ENCODE assay signal across 23 mouse cellular contexts in genomic region chr3:113756773-113757172, GRCm38 (mm10).
"Had no signal": no experiment of that assay in that cellular context is flagged by ENCODE, and none has a peak within 500 bp of the region (broad histone marks: within the 10 kb centered on the region; RNA-seq: fewer than 3 reads in every experiment).

No protein-coding gene starts in this region.

- H3K9ac ChIP-seq: limb, embryonic 13.5 days; liver, embryonic 12.5 days; liver, embryonic 15.5 days; midbrain, embryonic 12.5 days; midbrain, embryonic 15.5 days; neural tube, embryonic 12.5 days; neural tube, embryonic 15.5 days had no signal

- H3K9me3 ChIP-seq: limb, embryonic 10.5 days; limb, embryonic 13.5 days; liver, embryonic 12.5 days; liver, embryonic 15.5 days; midbrain, embryonic 12.5 days; midbrain, embryonic 15.5 days; neural tube, embryonic 12.5 days; neural tube, embryonic 15.5 days had no signal

- H3K4me2 ChIP-seq: limb, embryonic 13.5 days; liver, embryonic 12.5 days; liver, embryonic 15.5 days; midbrain, embryonic 12.5 days; midbrain, embryonic 15.5 days; neural tube, embryonic 12.5 days; neural tube, embryonic 15.5 days had no signal

- H3K27ac ChIP-seq: kidney, postnatal 0 days; layer of hippocampus, adult 2 months; limb, embryonic 10.5 days; limb, embryonic 13.5 days; liver, embryonic 12.5 days; liver, embryonic 15.5 days; macrophage; midbrain, embryonic 12.5 days; midbrain, embryonic 15.5 days; neural tube, embryonic 12.5 days; neural tube, embryonic 15.5 days; stomach, postnatal 0 days had no signal

- H3K27me3 ChIP-seq: limb, embryonic 13.5 days; liver, embryonic 12.5 days; liver, embryonic 15.5 days; midbrain, embryonic 12.5 days; midbrain, embryonic 15.5 days; neural tube, embryonic 12.5 days; neural tube, embryonic 15.5 days had no signal

- H3K36me3 ChIP-seq: limb, embryonic 10.5 days; limb, embryonic 13.5 days; liver, embryonic 12.5 days; liver, embryonic 15.5 days; midbrain, embryonic 12.5 days; midbrain, embryonic 15.5 days; neural tube, embryonic 12.5 days; neural tube, embryonic 15.5 days had no signal

- DNase-seq: kidney, adult 2 months; kidney, postnatal 25 days; layer of hippocampus, adult 9-11 months; liver; lung, adult 18-20 months; right cerebral cortex, adult 18-20 months; right cerebral cortex, postnatal 14 days; right cerebral cortex, postnatal 4 days; thymus, adult 2 months; thymus, postnatal 14 days; thymus, postnatal 4 days had no signal

- ATAC-seq: liver, embryonic 12.5 days; midbrain, embryonic 15.5 days had no signal

- H3K4me1 ChIP-seq: limb, embryonic 10.5 days; limb, embryonic 13.5 days; liver, embryonic 12.5 days; liver, embryonic 15.5 days; midbrain, embryonic 12.5 days; midbrain, embryonic 15.5 days; neural tube, embryonic 12.5 days; neural tube, embryonic 15.5 days had no signal

- H3K4me3 ChIP-seq: layer of hippocampus, adult 2 months; limb, embryonic 10.5 days; limb, embryonic 13.5 days; liver, embryonic 12.5 days; liver, embryonic 15.5 days; midbrain, embryonic 12.5 days; midbrain, embryonic 15.5 days; neural tube, embryonic 12.5 days; neural tube, embryonic 15.5 days had no signal
